Mouse (Mus musculus): ENCODE data around the gene Mvp. TPM values are rescaled to one million over a fixed set of nuclear protein-coding genes. Genes with fewer than 3 reads are reported as not detected.

Gene Mvp
- 84.9 and 85.3 TPM in 2 replicates for polyA plus RNA-seq (2012; rRNA removed)

GRCm38 (mm10) chr7:127014320-127014719 is at the start of gene Mvp:
TSS of gene Mvp (minus strand) at chr7:127014621.
- no peak for DNase-seq (ENCODE audit: low read depth)

- DNase-seq (ENCODE audit: low read depth): no peak
Measured at GRCm38 (mm10) chr7:127055026-127055585, 40.7 kb upstream of the Mvp start.

GRCm38 (mm10) chr7:127041851-127042672 is 27.6 kb upstream of the Mvp start, which contains the start of gene Kif22:
TSS of gene Kif22 (minus strand) at chr7:127042471.
- DNase-seq (ENCODE audit: low read depth): no peak

- no peak for DNase-seq (ENCODE audit: low read depth)
Measured at GRCm38 (mm10) chr7:127031244-127031643, 16.8 kb upstream of the Mvp start.

GRCm38 (mm10) chr7:127030172-127030571 is 15.8 kb upstream of the Mvp start:
- no peak for DNase-seq (ENCODE audit: low read depth)

- no peak for DNase-seq (ENCODE audit: low read depth)
Measured at GRCm38 (mm10) chr7:127027885-127028284, 13.5 kb upstream of the Mvp start.

GRCm38 (mm10) chr7:127026984-127027726 is 12.7 kb upstream of the Mvp start, which contains the start of gene Maz:
TSS of gene Maz (minus strand) at chr7:127027037.
- DNase-seq (ENCODE audit: low read depth): peak; percentile 89

GRCm38 (mm10) chr7:127026616-127026983 is 12.2 kb upstream of the Mvp start:
- no peak for DNase-seq (ENCODE audit: low read depth)

- no peak for DNase-seq (ENCODE audit: low read depth)
Measured at GRCm38 (mm10) chr7:127026161-127026600, 11.8 kb upstream of the Mvp start.

- no peak for DNase-seq (ENCODE audit: low read depth)
Measured at GRCm38 (mm10) chr7:127025556-127026160, 11.2 kb upstream of the Mvp start.

GRCm38 (mm10) chr7:127024755-127025555 is 10.5 kb upstream of the Mvp start:
- no peak for DNase-seq (ENCODE audit: low read depth)

GRCm38 (mm10) chr7:127023896-127024690 is 9.7 kb upstream of the Mvp start:
- DNase-seq (ENCODE audit: low read depth): no peak

GRCm38 (mm10) chr7:127023272-127023691 is 8.9 kb upstream of the Mvp start:
- no peak for DNase-seq (ENCODE audit: low read depth)

GRCm38 (mm10) chr7:127022528-127023271 is 8.3 kb upstream of the Mvp start:
- no peak for DNase-seq (ENCODE audit: low read depth)

GRCm38 (mm10) chr7:127021563-127022527 is 7.4 kb upstream of the Mvp start:
- DNase-seq (ENCODE audit: low read depth): no peak

GRCm38 (mm10) chr7:127020901-127021562 is 6.6 kb upstream of the Mvp start, which contains the start of the genes Gm42742 and Prrt2:
TSS of gene Gm42742 (minus strand) at chr7:127021097.
TSS of gene Prrt2 (minus strand) at chr7:127021211.
- no peak for DNase-seq (ENCODE audit: low read depth)

- no peak for DNase-seq (ENCODE audit: low read depth)
Measured at GRCm38 (mm10) chr7:127020491-127020890, 6.1 kb upstream of the Mvp start.

GRCm38 (mm10) chr7:127020031-127020430 is 5.6 kb upstream of the Mvp start:
- DNase-seq (ENCODE audit: low read depth): no peak
